Mouse (Mus musculus): ENCODE results near the gene Mpg. TPM values are rescaled to one million over a fixed set of nuclear protein-coding genes. Genes with fewer than 3 reads are reported as not detected.
"Not testable (repeated sequence)": the region's sequence is repeated elsewhere in the genome, so short reads cannot be mapped to it uniquely, and the experiment has no call there.

Mpg gene
- polyA plus RNA-seq, 1 experiment from 2014 or later: 37.9 TPM

- Histone ChIP-seq H3K4me3 (ENCODE audit: low read depth, low read length) (no peak overlapping the region), H3K27me3 (ENCODE audit: control insufficient read depth, insufficient read depth, low read length) (no peaks in the 10 kb centered on the region), H3K4me1 (ENCODE audit: control insufficient read depth, insufficient read depth, low read length) (no peaks in the 10 kb centered on the region), H3K9me3 (ENCODE audit: control insufficient read depth, low read depth, low read length) (no peaks in the 10 kb centered on the region), H3K4me2 (replicated peaks; ENCODE audit: low read depth, low read length) (no peak overlapping the region), H3K36me3 (ENCODE audit: control insufficient read depth, insufficient read depth, low read length) (no peaks in the 10 kb centered on the region), H3K27ac (ENCODE audit: low read length) (no peak overlapping the region), H3K9ac (replicated peaks; ENCODE audit: low read depth, low read length) (no peak overlapping the region)
- WGBS: 72% methylated on average over 14 of the region's 14 CpGs
- no peak for ATAC-seq (ENCODE audit: insufficient number of reproducible peaks, insufficient read depth, low FRiP score, low read depth)
These were observed 27.9 kb upstream of the Mpg start for GRCm38 (mm10) chr11:32198256-32198955.

- 50% methylated on average over 6 of the region's 6 CpGs for WGBS
- H3K9ac ChIP-seq (replicated peaks; ENCODE audit: low read depth, low read length): no peak overlapping the region
- no peak overlapping the region for H3K27ac ChIP-seq (ENCODE audit: low read length)
- no peak overlapping the region for H3K4me3 ChIP-seq (ENCODE audit: low read depth, low read length)
- H3K4me2 ChIP-seq (replicated peaks; ENCODE audit: low read depth, low read length): no peak overlapping the region
- H3K36me3 ChIP-seq (ENCODE audit: control insufficient read depth, insufficient read depth, low read length): no peaks in the 10 kb centered on the region
- H3K27me3 ChIP-seq (ENCODE audit: control insufficient read depth, insufficient read depth, low read length): no peaks in the 10 kb centered on the region
- no peaks in the 10 kb centered on the region for H3K9me3 ChIP-seq (ENCODE audit: control insufficient read depth, low read depth, low read length)
- H3K4me1 ChIP-seq (ENCODE audit: control insufficient read depth, insufficient read depth, low read length): no peaks in the 10 kb centered on the region
- ATAC-seq (ENCODE audit: insufficient number of reproducible peaks, insufficient read depth, low FRiP score, low read depth): no peak
These were observed 27.1 kb upstream of the Mpg start for GRCm38 (mm10) chr11:32199230-32199629.

GRCm38 (mm10) chr11:32200075-32200601, 26.2 kb upstream of the Mpg start, which contains the start of gene Il9r:
Gene Il9r, minus strand, starts transcription at chr11:32200279.
- Histone ChIP-seq H3K4me1 (ENCODE audit: control insufficient read depth, insufficient read depth, low read length) (0 out of 2 replicates have a peak, but pooled peaks cover 4% of the 10 kb centered on the region), H3K36me3 (ENCODE audit: control insufficient read depth, insufficient read depth, low read length) (no peaks in the 10 kb centered on the region), H3K4me3 (ENCODE audit: low read depth, low read length) (no peak within 1 kb of the TSS), H3K27me3 (ENCODE audit: control insufficient read depth, insufficient read depth, low read length) (no peaks in the 10 kb centered on the region), H3K9ac (replicated peaks; ENCODE audit: low read depth, low read length) (no peak within 1 kb of the TSS), H3K4me2 (replicated peaks; ENCODE audit: low read depth, low read length) (no peak within 1 kb of the TSS), H3K9me3 (ENCODE audit: control insufficient read depth, low read depth, low read length) (no peaks in the 10 kb centered on the region), H3K27ac (ENCODE audit: low read length) (no peak within 1 kb of the TSS)
- 62% methylated on average over 10 of the region's 10 CpGs for WGBS
- ATAC-seq (ENCODE audit: insufficient number of reproducible peaks, insufficient read depth, low FRiP score, low read depth): no peak

GRCm38 (mm10) chr11:32200992-32201391, 25.3 kb upstream of the Mpg start:
- H3K27me3 ChIP-seq (ENCODE audit: control insufficient read depth, insufficient read depth, low read length); H3K4me2 ChIP-seq (replicated peaks; ENCODE audit: low read depth, low read length); H3K27ac ChIP-seq (ENCODE audit: low read length); ATAC-seq (ENCODE audit: insufficient number of reproducible peaks, insufficient read depth, low FRiP score, low read depth); H3K36me3 ChIP-seq (ENCODE audit: control insufficient read depth, insufficient read depth, low read length); H3K4me1 ChIP-seq (ENCODE audit: control insufficient read depth, insufficient read depth, low read length); H3K9me3 ChIP-seq (ENCODE audit: control insufficient read depth, low read depth, low read length); H3K4me3 ChIP-seq (ENCODE audit: low read depth, low read length); H3K9ac ChIP-seq (replicated peaks; ENCODE audit: low read depth, low read length): not testable (repeated sequence)
- 58% methylated on average over 1 of the region's 1 CpGs for WGBS

GRCm38 (mm10) chr11:32201922-32202685, 24.2 kb upstream of the Mpg start:
- Histone ChIP-seq H3K4me3 (ENCODE audit: low read depth, low read length) (no peak overlapping the region), H3K36me3 (ENCODE audit: control insufficient read depth, insufficient read depth, low read length) (no peaks in the 10 kb centered on the region; the same call in 1 of the 2 replicates), H3K27ac (ENCODE audit: low read length) (no peak overlapping the region), H3K27me3 (ENCODE audit: control insufficient read depth, insufficient read depth, low read length) (no peaks in the 10 kb centered on the region), H3K4me1 (ENCODE audit: control insufficient read depth, insufficient read depth, low read length) (peaks cover 9% of the 10 kb centered on the region; the same call in 1 of the 2 replicates), H3K9ac (replicated peaks; ENCODE audit: low read depth, low read length) (no peak overlapping the region), H3K4me2 (replicated peaks; ENCODE audit: low read depth, low read length) (no peak overlapping the region), H3K9me3 (ENCODE audit: control insufficient read depth, low read depth, low read length) (no peaks in the 10 kb centered on the region)
- WGBS: 75% methylated on average over 11 of the region's 11 CpGs
- no peak for ATAC-seq (ENCODE audit: insufficient number of reproducible peaks, insufficient read depth, low FRiP score, low read depth)

- Histone ChIP-seq H3K27me3 (ENCODE audit: control insufficient read depth, insufficient read depth, low read length) (no peaks in the 10 kb centered on the region), H3K4me2 (replicated peaks; ENCODE audit: low read depth, low read length) (peak within 1 kb of the TSS; percentile 89), H3K36me3 (ENCODE audit: control insufficient read depth, insufficient read depth, low read length) (peaks cover 29% of the 10 kb centered on the region), H3K9ac (replicated peaks; ENCODE audit: low read depth, low read length) (peak within 1 kb of the TSS; percentile 58), H3K4me3 (ENCODE audit: low read depth, low read length) (peak within 1 kb of the TSS; percentile 66), H3K27ac (ENCODE audit: low read length) (no peak within 1 kb of the TSS), H3K4me1 (ENCODE audit: control insufficient read depth, insufficient read depth, low read length) (peaks cover 9% of the 10 kb centered on the region; the same call in 1 of the 2 replicates), H3K9me3 (ENCODE audit: control insufficient read depth, low read depth, low read length) (no peaks in the 10 kb centered on the region)
- under 1% methylated on average over 52 of the region's 52 CpGs for WGBS
- ATAC-seq (ENCODE audit: insufficient number of reproducible peaks, insufficient read depth, low FRiP score, low read depth): peak; percentile 100
These were observed 21.0 kb upstream of the Mpg start, which contains the start of gene Snrnp25 for GRCm38 (mm10) chr11:32205058-32205873. Gene Snrnp25, plus strand, starts transcription at chr11:32205415.

- Histone ChIP-seq H3K27ac (ENCODE audit: low read length) (no peak overlapping the region), H3K9me3 (ENCODE audit: control insufficient read depth, low read depth, low read length) (no peaks in the 10 kb centered on the region), H3K4me3 (ENCODE audit: low read depth, low read length) (no peak overlapping the region), H3K4me1 (ENCODE audit: control insufficient read depth, insufficient read depth, low read length) (peaks cover 5% of the 10 kb centered on the region; the same call in 1 of the 2 replicates), H3K4me2 (replicated peaks; ENCODE audit: low read depth, low read length) (no peak overlapping the region), H3K36me3 (ENCODE audit: control insufficient read depth, insufficient read depth, low read length) (peaks cover 74% of the 10 kb centered on the region), H3K27me3 (ENCODE audit: control insufficient read depth, insufficient read depth, low read length) (no peaks in the 10 kb centered on the region), H3K9ac (replicated peaks; ENCODE audit: low read depth, low read length) (no peak overlapping the region)
- peak; percentile 15; the same call in 1 of the 2 replicates for ATAC-seq (ENCODE audit: insufficient number of reproducible peaks, insufficient read depth, low FRiP score, low read depth)
- 81% methylated on average over 9 of the region's 9 CpGs for WGBS
These were observed 15.7 kb upstream of the Mpg start for GRCm38 (mm10) chr11:32210623-32211022.
